Mouse (Mus musculus): ENCODE measurements around the gene Ypel2. TPM values are rescaled to one million over a fixed set of nuclear protein-coding genes. Genes with fewer than 3 reads are reported as not detected.

Gene Ypel2
- total RNA-seq (2012; rRNA removed) (0.23 and 0.33 TPM in 2 replicates), polyA plus RNA-seq (2012; ENCODE audit: insufficient read depth in 1 of 2, insufficient read length in 2 of 2, low read depth in 1 of 2, low replicate concordance in 2 of 2, missing spikeins in 1 of 2) (under 1 TPM in 1 of 2 experiments, not detected in 1; 0.52 TPM)

DNA sequence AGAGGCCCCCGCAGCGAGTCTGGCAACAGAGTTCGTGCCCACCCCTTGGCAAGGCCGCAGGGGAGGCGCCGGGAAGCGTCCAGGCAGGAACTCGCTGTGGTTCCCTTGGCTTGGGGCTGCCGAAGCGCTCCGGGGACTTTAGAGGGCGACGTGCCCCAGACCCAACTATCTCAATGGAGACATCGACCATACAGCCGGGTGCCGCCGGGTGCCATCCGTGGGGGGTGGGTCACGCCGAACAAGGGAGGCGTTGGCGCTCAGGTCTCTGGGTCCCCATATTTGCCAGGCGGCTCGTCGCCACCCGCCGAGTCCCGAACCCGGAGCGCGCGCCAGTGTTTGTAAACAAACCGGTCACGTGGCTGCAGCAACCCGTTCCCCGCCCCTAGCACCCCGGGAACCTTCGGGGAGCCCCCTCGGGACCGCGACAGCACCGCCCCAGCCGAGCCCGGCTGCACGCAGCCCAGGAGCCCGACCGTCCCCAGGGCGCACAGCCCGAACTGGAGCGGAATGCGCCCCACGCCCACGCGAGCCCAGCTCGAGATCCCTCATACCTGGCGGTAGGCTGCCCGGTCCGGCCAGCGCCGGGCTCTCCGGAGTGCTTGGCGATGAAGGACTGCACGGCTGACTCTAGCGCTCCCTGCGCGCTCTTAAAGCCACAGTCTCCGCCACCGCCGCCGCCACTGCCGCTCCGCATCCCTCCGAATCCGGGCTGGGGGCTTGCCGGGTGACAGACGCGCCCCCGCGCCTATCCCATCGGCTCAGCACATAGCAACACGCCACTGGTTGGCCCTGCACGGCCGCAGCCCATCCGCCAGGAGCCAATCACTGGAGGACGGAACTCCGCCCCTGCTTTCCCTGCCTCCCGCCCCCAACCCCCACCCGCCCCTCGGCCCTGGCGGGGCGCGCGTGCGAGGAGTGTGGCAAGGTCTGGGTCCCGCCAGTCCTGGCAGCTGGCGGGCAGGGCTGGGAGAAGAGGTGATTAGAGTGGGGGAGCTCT, at the start of gene Ypel2:
TSS of gene Ypel2 (minus strand) at position 667 of the 997 bp plus-strand sequence.
- TF ChIP-seq TCF12 (IDR thresholded peaks at IDR 0.05; ENCODE audit: low read depth, low read length) (no peak), SIN3A (IDR thresholded peaks at IDR 0.05; ENCODE audit: low read length) (peak; percentile 98), USF1 (IDR thresholded peaks at IDR 0.05; ENCODE audit: low read depth, low read length) (peak; percentile 94), ETS1 (IDR thresholded peaks at IDR 0.05; ENCODE audit: low read depth, low read length) (0 out of 2 replicates have a peak, but pooled peaks have one; percentile 6), USF2 (IDR thresholded peaks at IDR 0.05; ENCODE audit: borderline replicate concordance in 1 of 2, insufficient read depth in 1 of 2, low read depth in 1 of 2, low read length in 2 of 2) (peak in 1 of 2 experiments; percentile 67; a peak in 1 of 4 replicates), MXI1 (IDR thresholded peaks at IDR 0.05; ENCODE audit: low read depth, low read length) (peak; percentile 83), MAX (IDR thresholded peaks at IDR 0.05; ENCODE audit: low read length) (peak; percentile 95), POLR2A (IDR thresholded peaks at IDR 0.05; ENCODE audit: control insufficient read depth in 1 of 2, insufficient read depth in 1 of 2, low read depth in 1 of 2, low read length in 2 of 2, poor library complexity in 1 of 2) (0 out of 4 replicates have a peak, but pooled peaks have one; percentile 25 to 42), MAZ (IDR thresholded peaks at IDR 0.05; ENCODE audit: low read depth, low read length) (peak; percentile 90), KAT2A (conservative IDR thresholded peaks at IDR 0.05; ENCODE audit: low read depth, low read length) (no peak), E2F4 (IDR thresholded peaks at IDR 0.05; ENCODE audit: borderline replicate concordance, low read depth, low read length) (no peak), GATA1 (IDR thresholded peaks at IDR 0.05; ENCODE audit: low read depth, low read length) (no peak), CHD2 (IDR thresholded peaks at IDR 0.05; ENCODE audit: low read length) (peak; percentile 75), ZMIZ1 (IDR thresholded peaks at IDR 0.05; ENCODE audit: low read depth, low read length) (peak; percentile 30; the same call in 1 of the 2 replicates), MEF2A (IDR thresholded peaks at IDR 0.05; ENCODE audit: extremely low read depth, insufficient replicate concordance, low read depth, low read length, poor library complexity, severe bottlenecking) (no peak)
- peaks cover 13 to 18% of the 10 kb centered on the region in 2 experiments for H3K4me1 ChIP-seq (ENCODE audit: control insufficient read depth in 1 of 2, insufficient read depth in 2 of 2, low read length in 2 of 2)
- H3K27ac ChIP-seq (ENCODE audit: control insufficient read depth, low read depth, low read length), result peak within 1 kb of the TSS; percentile 47
- no peaks in the 10 kb centered on the region for H3K27me3 ChIP-seq (ENCODE audit: control insufficient read depth in 1 of 2, insufficient read depth in 2 of 2, low read length in 2 of 2)
- H3K9me3 ChIP-seq (replicated peaks; ENCODE audit: insufficient read depth, low read length), result no peaks in the 10 kb centered on the region
- H3K4me3 ChIP-seq (ENCODE audit: control insufficient read depth in 1 of 2, insufficient read depth in 1 of 2, low read depth in 2 of 2, low read length in 2 of 2), result peak within 1 kb of the TSS; percentile 77 to 95
- H3K9ac ChIP-seq (ENCODE audit: control insufficient read depth, low read depth, low read length, poor library complexity, severe bottlenecking), result peak within 1 kb of the TSS; percentile 69
- DNase-seq (ENCODE audit: low read depth, low spot score), result peak; percentile 98
- no peaks in the 10 kb centered on the region; the same call in 1 of the 2 replicates for H3K79me2 ChIP-seq (ENCODE audit: control insufficient read depth, insufficient read depth, low read length, poor library complexity)
- H3K36me3 ChIP-seq (ENCODE audit: control insufficient read depth in 1 of 2, insufficient read depth in 2 of 2, low read length in 2 of 2), result peaks cover 0 to 22% of the 10 kb centered on the region in 2 experiments; a peak in 2 of 4 replicates

DNA sequence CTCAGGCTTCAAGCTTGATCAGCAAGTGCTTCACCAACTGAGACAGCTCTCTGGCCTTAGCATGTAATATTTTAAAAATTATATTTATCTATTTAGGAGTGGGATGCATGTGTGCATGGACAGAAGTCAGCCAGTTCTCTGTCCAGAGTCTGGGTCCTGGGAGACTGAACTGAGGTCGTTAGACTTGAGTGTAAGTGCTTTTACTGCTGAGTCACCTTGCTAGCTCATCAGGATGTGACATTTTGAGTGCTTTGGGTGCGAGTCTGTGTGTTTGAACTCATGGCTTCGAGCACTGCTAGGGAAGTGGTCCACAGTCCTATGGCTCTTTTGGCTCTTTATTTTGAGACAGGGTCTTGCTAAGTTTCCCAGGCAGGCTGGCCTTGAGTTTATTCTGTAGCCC, 49.5 kb upstream of the Ypel2 start:
- Histone ChIP-seq H3K36me3 (ENCODE audit: control insufficient read depth in 1 of 2, insufficient read depth in 2 of 2, low read length in 2 of 2) (peaks cover 2 to 3% of the 10 kb centered on the region in 2 experiments; a peak in 2 of 4 replicates), H3K9me3 (replicated peaks; ENCODE audit: insufficient read depth, low read length) (no peaks in the 10 kb centered on the region), H3K27me3 (ENCODE audit: control insufficient read depth in 1 of 2, insufficient read depth in 2 of 2, low read length in 2 of 2) (no peaks in the 10 kb centered on the region), H3K27ac (ENCODE audit: control insufficient read depth, low read depth, low read length) (no peak overlapping the region), H3K79me2 (ENCODE audit: control insufficient read depth, insufficient read depth, low read length, poor library complexity) (no peaks in the 10 kb centered on the region), H3K9ac (ENCODE audit: control insufficient read depth, low read depth, low read length, poor library complexity, severe bottlenecking) (no peak overlapping the region), H3K4me3 (ENCODE audit: control insufficient read depth in 1 of 2, insufficient read depth in 1 of 2, low read depth in 2 of 2, low read length in 2 of 2) (no peak overlapping the region), H3K4me1 (ENCODE audit: control insufficient read depth in 1 of 2, insufficient read depth in 2 of 2, low read length in 2 of 2) (peaks cover 0 to 8% of the 10 kb centered on the region in 2 experiments; a peak in 1 of 4 replicates)
- no peak for DNase-seq (ENCODE audit: low read depth, low spot score)
- TF ChIP-seq POLR2AphosphoS5 (IDR thresholded peaks at IDR 0.05; ENCODE audit: borderline replicate concordance, low read depth, low read length) (no peak), MEF2A (IDR thresholded peaks at IDR 0.05; ENCODE audit: extremely low read depth, insufficient replicate concordance, low read depth, low read length, poor library complexity, severe bottlenecking) (no peak), ZNF384 (IDR thresholded peaks at IDR 0.05; ENCODE audit: low read depth, low read length) (no peak), USF1 (IDR thresholded peaks at IDR 0.05; ENCODE audit: low read depth, low read length) (no peak), ZC3H11A (IDR thresholded peaks at IDR 0.05; ENCODE audit: low read depth, low read length) (no peak), ELF1 (IDR thresholded peaks at IDR 0.05; ENCODE audit: low read depth, low read length) (no peak), SMC3 (IDR thresholded peaks at IDR 0.05; ENCODE audit: low read depth, low read length) (no peak), POLR2AphosphoS2 (IDR thresholded peaks at IDR 0.05; ENCODE audit: low read length) (no peak), HCFC1 (IDR thresholded peaks at IDR 0.05; ENCODE audit: low read depth, low read length) (no peak), NRF1 (IDR thresholded peaks at IDR 0.05; ENCODE audit: insufficient read depth, low read depth, low read length, poor library complexity, severe bottlenecking) (no peak), EP300 (IDR thresholded peaks at IDR 0.05; ENCODE audit: low read depth in 1 of 2, low read length in 2 of 2) (no peak), CTCF (IDR thresholded peaks at IDR 0.05 in 2 of 3, conservative IDR thresholded peaks at IDR 0.05 in 1 of 3; ENCODE audit: control insufficient read depth in 1 of 3, insufficient read depth in 1 of 3, low read depth in 2 of 3, low read length in 3 of 3, poor library complexity in 1 of 3, severe bottlenecking in 1 of 3) (no peak), USF2 (IDR thresholded peaks at IDR 0.05; ENCODE audit: borderline replicate concordance in 1 of 2, insufficient read depth in 1 of 2, low read depth in 1 of 2, low read length in 2 of 2) (no peak), BHLHE40 (IDR thresholded peaks at IDR 0.05; ENCODE audit: borderline replicate concordance, low read depth, low read length) (no peak), CHD1 (IDR thresholded peaks at IDR 0.05; ENCODE audit: low read depth, low read length) (no peak)
